Mouse (Mus musculus): ENCODE data around the gene Ezr.
"Not testable (repeated sequence)": the region's sequence is repeated elsewhere in the genome, so short reads cannot be mapped to it uniquely, and the experiment has no call there.

Gene Ezr

GRCm38 (mm10) chr17:6742083-6743038, 40.2 kb downstream of the Ezr start:
- peak; percentile 75 for DNase-seq

GRCm38 (mm10) chr17:6741271-6741670, 41.3 kb downstream of the Ezr start:
- DNase-seq: no peak

- DNase-seq: no peak
Measured at GRCm38 (mm10) chr17:6740331-6741170, 42.0 kb downstream of the Ezr start.

- DNase-seq: no peak
Measured at GRCm38 (mm10) chr17:6739756-6740155, 42.8 kb downstream of the Ezr start.

GRCm38 (mm10) chr17:6739266-6739665, 43.3 kb downstream of the Ezr start:
- no peak for DNase-seq

GRCm38 (mm10) chr17:6738836-6739235, 43.7 kb downstream of the Ezr start:
- no peak for DNase-seq

GRCm38 (mm10) chr17:6737273-6737997, 45.1 kb downstream of the Ezr start:
- DNase-seq: no peak

GRCm38 (mm10) chr17:6736306-6737272, 46.0 kb downstream of the Ezr start:
- DNase-seq: no peak

- no peak for DNase-seq
Measured at GRCm38 (mm10) chr17:6734746-6735441, 47.7 kb downstream of the Ezr start.

- DNase-seq: no peak
Measured at GRCm38 (mm10) chr17:6733322-6733875, 49.2 kb downstream of the Ezr start.

- DNase-seq: no peak
Measured at GRCm38 (mm10) chr17:6732665-6733064, 49.9 kb downstream of the Ezr start.

GRCm38 (mm10) chr17:6731634-6732033, 51.0 kb downstream of the Ezr start:
- no peak for DNase-seq

GRCm38 (mm10) chr17:6731132-6731531, 51.5 kb downstream of the Ezr start:
- DNase-seq: no peak

GRCm38 (mm10) chr17:6729244-6729742, 53.3 kb downstream of the Ezr start:
- no peak for DNase-seq

- DNase-seq: no peak
Measured at GRCm38 (mm10) chr17:6727996-6728610, 54.5 kb downstream of the Ezr start.

GRCm38 (mm10) chr17:6713944-6714343, 68.6 kb downstream of the Ezr start:
- DNase-seq: not testable (repeated sequence)

GRCm38 (mm10) chr17:6713483-6713882, 69.1 kb downstream of the Ezr start:
- not testable (repeated sequence) for DNase-seq

GRCm38 (mm10) chr17:6708194-6708593, 74.4 kb downstream of the Ezr start:
- not testable (repeated sequence) for DNase-seq

- DNase-seq: not testable (repeated sequence)
Measured at GRCm38 (mm10) chr17:6707422-6707821, 75.2 kb downstream of the Ezr start.

- not testable (repeated sequence) for DNase-seq
Measured at GRCm38 (mm10) chr17:6706448-6706847, 76.1 kb downstream of the Ezr start.
